Mouse (Mus musculus) layer of hippocampus, adult 9-11 months (tissue): Measurements from ENCODE around the gene Tmem131l.

Experiments
- DNase-seq: peaks from one replicate; pipeline ENCODE4 v3.0.0; 2022

Tmem131l gene

GRCm38 (mm10) chr3:84046206-84046605 is 6.2 kb upstream of the Tmem131l start:
- no peak for DNase-seq

- DNase-seq: no peak
These were observed 1.8 kb upstream of the Tmem131l start for GRCm38 (mm10) chr3:84041739-84042138.

DNA sequence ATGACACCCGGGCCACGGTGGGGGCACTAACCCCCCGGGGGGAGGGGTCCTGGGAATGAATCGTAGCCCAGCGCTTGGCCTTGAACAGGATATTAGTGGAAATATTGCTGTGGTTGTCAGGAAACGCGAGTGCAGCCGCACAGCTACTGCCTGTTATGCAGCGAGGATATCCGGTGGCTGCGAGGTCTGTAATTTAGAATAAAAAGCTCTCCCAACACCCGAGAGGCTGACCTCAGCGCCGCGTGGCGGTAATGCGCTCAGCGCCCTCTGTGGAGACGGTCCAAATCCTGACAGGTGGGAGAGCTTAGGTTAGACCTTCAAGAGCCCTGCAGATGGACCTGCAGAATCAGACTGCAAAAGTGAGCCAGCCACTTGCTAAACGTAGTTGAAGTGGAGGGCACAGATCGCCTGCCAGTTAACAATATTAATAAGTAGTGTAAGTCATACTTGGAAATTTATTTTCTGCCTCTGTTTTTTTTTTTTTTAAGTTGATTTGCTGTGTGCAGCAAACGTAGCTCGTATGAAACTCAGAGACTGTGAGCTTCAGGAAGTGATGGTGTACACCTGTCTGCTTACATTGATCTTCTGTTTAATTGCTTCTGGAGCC is 604 bp upstream of the Tmem131l start:
- no peak for DNase-seq

- DNase-seq: peak; percentile 14
These were observed 862 bp downstream of the Tmem131l start for GRCm38 (mm10) chr3:84038981-84039645.

DNA sequence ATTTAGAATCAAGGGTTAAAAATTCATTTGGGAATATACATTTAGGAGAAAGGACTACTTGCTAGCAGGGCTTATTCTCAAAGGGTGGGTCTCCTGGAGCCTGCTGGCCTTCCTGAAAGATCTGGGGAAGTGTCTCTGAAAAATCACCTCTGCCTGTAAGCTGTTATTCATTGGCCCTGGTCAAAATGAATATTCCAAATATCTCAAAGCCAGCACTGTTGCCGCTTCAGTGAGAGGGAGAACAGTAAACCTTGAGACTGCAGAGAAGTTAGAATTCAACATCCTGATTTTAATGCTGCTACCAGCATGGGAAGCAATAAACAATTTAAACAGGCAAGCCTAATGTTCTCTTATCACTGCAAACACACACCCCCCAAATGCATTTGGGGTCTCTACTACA is 1.8 kb downstream of the Tmem131l start:
- no peak for DNase-seq

GRCm38 (mm10) chr3:84037536-84037935 is 2.4 kb downstream of the Tmem131l start:
- no peak for DNase-seq

DNA sequence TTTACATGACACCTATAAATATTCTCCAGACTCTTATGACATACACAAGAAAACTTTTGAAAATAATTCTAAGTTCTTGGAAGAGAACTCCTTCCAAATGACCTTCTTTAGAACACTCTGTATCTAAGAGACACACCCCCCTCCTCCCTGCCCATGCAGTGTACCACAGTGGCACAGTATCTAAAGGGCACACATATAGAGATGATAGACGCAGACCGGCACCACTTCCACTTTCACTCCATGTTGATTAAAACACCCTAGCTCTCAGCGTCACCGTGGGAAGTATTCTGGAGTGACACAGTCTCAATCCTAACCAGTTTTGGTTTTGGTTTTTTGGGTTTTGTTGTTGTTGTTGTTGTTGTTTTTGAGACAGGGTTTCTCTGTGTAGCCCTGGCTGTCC is 3.1 kb downstream of the Tmem131l start:
- DNase-seq: no peak

GRCm38 (mm10) chr3:84035728-84036364 is 4.1 kb downstream of the Tmem131l start:
- DNase-seq: no peak

DNA sequence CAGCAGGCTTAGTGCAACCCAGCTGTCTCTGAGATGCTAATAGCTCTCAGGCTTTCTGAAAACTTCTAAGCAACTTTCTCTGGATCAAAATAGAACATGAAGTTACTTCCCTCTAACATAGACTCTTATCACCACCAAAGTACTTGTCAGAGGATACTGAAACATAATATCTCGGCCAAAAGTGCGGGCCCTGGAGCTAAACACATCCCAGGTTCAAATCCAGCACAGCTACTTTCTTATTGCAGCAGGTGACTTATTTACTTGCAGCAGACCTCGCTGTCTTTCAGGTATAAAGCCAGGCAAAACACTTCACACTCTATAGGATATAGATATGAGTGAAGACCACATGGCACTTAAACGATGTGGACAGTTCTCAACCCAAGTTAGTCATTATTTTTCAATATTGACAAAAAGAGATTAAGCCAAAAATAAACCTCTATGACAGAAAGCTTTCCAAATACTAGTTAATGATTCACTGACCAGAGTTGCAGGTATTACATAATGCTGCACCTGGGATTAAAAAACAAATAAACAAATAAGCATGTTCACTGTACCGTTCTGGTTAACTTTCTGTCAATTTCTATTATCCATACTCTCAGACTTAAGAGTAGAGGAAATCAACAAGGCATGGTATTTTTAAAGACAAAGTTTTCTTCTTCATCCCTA is 5.7 kb downstream of the Tmem131l start:
- DNase-seq: no peak

GRCm38 (mm10) chr3:84032933-84033730 is 6.8 kb downstream of the Tmem131l start:
- no peak for DNase-seq

DNA sequence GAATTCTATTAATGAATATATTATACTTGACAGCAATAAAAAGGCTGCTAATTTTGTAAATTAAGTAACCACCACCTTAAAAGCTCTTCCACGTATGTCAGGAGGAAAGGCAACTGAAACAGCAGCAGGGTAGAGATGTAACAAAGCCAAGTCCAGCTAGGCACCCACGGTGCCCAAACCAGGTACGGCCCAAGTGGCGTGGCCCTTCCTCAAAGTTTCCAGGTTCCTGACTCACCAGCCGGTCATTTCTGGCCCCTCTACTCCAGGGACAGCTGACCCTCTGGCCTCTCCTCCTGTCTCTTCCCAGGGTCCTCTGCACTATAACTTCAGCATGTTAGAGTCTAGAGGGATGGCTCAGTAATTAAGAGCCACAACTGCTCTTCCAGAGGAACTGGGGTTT is 7.6 kb downstream of the Tmem131l start:
- no peak for DNase-seq

GRCm38 (mm10) chr3:84031216-84031615 is 8.8 kb downstream of the Tmem131l start:
- no peak for DNase-seq

DNA sequence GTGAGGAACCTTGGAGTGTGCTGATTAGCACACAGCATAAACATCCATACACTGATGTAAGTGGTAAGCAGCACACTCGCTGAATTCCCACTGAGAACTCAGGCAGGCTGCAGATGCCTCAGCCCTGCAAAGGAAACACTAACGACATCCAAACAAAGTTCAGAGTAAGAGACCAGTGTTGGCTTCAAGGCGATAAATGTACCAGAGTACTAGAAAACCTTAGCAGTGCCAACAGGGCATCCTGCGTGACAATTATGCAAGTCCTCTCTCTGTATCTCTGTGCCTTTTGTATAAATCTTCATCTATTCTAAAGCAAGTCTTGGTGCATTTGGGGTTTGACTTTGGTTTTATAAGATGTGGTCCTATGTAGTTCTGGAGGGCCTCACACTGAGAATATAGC is 11.0 kb downstream of the Tmem131l start:
- no peak for DNase-seq

GRCm38 (mm10) chr3:84027691-84028159 is 12.2 kb downstream of the Tmem131l start:
- DNase-seq: no peak

DNA sequence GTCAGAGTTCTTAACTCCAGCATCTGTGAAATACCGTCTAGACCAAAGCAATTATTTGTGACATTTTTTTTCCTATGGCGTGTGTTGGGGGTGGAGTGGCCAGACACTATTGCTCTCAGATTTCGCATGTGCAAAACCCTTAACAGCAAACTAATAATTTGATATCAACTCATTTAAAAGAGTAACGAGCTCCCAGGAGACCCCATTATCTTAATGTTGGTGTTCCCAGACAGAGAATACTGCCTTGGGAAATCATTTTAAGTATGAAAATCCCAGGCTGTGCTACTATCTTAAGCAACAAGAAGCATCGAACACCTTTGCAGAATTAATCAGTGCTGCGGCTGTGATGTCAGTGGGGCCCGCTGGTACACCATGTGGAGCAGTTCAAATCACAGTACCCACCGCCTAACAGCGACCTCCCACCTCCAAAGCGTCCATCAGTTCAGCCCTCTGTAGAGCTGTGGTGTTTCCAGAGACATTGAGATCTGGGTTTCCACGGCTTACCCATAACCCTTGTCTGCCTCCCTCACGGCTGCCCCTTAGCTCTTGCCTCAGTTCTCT is 15.4 kb downstream of the Tmem131l start:
- DNase-seq: no peak

- DNase-seq: peak; percentile 14
These were observed 17.3 kb downstream of the Tmem131l start for GRCm38 (mm10) chr3:84022723-84023122.

GRCm38 (mm10) chr3:84022201-84022584 is 17.8 kb downstream of the Tmem131l start:
- no peak for DNase-seq

GRCm38 (mm10) chr3:84021217-84022200 is 18.5 kb downstream of the Tmem131l start:
- no peak for DNase-seq

- no peak for DNase-seq
These were observed 19.4 kb downstream of the Tmem131l start for GRCm38 (mm10) chr3:84020528-84020927.

DNA sequence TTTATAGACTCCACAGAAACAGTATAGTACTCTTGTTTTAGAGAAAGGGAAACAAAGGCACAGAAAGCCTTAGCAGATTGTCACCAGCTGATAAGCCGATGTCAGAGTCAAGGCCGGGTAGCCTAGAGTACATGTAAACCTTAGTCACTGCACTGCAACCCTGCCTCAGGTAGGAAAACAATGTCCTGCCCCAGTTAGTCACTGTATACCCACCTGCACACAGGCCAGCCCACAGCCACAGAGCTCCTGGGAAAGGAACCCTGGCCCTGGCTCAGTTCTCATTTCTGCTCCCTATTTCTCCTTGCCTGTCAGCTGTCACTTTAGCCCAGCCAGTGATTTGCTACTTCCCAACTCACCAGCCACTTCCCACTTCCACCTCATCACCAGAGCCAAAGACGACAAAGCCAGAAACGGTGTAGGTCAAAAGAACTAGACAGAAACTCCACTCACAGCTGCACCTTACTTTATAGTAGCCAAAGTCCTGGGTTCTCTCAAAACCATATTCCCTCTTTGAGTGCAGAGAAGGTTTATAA is 24.4 kb downstream of the Tmem131l start:
- no peak for DNase-seq
